Mouse (Mus musculus): ENCODE results near the gene Kng1. TPM values are rescaled to one million over a fixed set of nuclear protein-coding genes. Genes with fewer than 3 reads are reported as not detected.

The Kng1 gene
- polyA plus RNA-seq, 1 experiment from 2014 or later, result 0.17 TPM

DNA sequence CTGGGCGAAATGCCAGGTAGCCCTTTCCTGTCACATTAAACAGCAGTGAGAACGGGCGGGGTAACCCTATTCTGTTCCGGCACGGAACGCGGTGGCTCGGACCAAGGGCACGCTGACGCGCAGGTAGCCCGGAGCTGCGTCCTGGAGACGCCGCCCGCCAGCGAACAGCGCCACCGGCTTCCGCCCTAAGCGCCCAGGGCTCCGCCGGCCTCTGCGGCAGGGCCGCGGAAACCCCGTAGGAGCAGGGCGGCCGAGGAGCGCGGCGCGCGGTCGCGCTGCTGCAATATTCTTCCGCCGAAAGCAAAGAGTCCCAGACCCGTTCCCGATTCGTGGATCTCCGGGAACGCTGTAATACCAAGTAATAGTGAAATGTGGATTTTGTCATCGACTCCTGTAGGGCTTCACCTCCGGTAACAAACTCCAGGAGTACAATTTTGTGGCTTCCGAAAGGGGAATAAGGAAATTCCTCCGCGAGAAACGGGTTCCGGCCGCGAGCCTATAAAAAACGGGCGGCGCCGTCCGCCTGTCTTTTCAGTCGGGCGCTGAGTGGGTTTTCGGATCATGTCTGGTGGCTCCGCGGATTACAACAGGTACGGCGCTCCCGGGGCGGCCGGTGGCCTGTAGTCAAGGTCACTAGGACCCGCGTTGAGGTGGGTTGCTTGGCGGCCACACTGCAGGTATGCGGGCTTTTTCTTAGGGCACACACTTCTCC is 49.7 kb downstream of the Kng1 start, which contains the start of gene Eif4a2:
Gene Eif4a2 (plus strand): TSS at position 214 of the 712 bp plus-strand sequence.
- no peaks in the 10 kb centered on the region for H3K9me3 ChIP-seq (ENCODE audit: control insufficient read depth, low read length)
- no peaks in the 10 kb centered on the region for H3K27me3 ChIP-seq (replicated peaks; ENCODE audit: control insufficient read depth, insufficient read depth, low read length)
- H3K4me3 ChIP-seq (ENCODE audit: low read depth, low read length), result peak within 1 kb of the TSS; percentile 100
- peak within 1 kb of the TSS; percentile 100 for H3K9ac ChIP-seq (ENCODE audit: low read depth, low read length)
- H3K4me2 ChIP-seq (ENCODE audit: low read depth, low read length), result peak within 1 kb of the TSS; percentile 77
- peaks cover 40% of the 10 kb centered on the region for H3K36me3 ChIP-seq (ENCODE audit: control insufficient read depth, insufficient read depth, low read length)
- peaks cover 7% of the 10 kb centered on the region; the same call in 1 of the 2 replicates for H3K4me1 ChIP-seq (ENCODE audit: control insufficient read depth, insufficient read depth, low read length)
- ATAC-seq (ENCODE audit: low read depth) (peak; percentile 93), DNase-seq (ENCODE audit: low spot score) (peak; percentile 95)
- H3K27ac ChIP-seq (replicated peaks; ENCODE audit: low read depth, low read length), result peak within 1 kb of the TSS; percentile 99
- WGBS, result under 1% methylated on average over 47 of the region's 71 CpGs

DNA sequence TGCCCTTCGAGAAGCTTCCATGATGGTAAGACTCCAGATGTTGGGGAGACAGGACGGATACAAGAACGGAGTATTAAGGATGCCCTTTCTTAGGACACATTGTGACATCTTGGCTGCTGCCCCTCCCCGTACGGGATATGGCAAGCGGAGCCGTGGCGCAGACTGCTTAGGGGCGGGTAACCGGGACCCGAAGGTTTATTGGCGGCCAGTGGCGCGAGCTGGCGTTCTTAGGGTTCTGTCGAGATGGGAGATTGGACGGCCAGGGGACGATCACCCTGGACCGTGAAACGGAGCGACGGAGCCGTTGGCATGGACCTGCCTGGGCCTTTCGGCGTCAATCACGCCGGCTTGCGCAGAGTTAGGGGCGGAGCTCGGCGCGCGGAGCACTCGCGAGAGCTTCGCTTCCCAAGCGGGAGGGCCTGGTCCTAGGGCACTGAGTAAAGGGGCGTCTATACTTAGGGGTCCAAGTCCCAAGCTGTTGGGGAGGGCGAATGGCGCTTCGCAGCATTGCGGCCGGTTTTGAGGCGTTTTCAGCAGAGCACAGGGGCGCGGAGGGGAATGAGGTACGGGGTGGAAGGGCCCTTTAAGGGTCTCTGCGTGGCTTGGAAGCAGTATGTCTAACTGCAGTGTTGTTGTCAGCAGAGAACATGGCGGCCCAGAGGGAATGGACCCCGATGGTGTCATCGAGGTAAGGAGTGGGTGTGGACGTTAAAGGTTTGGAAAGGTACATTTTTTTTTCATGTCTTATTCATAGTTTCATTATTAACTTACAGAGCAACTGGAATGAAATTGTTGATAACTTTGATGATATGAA is 50.5 kb downstream of the Kng1 start:
- DNase-seq (ENCODE audit: low spot score) (peak; percentile 92), ATAC-seq (ENCODE audit: low read depth) (peak; percentile 87)
- H3K27ac ChIP-seq (replicated peaks; ENCODE audit: low read depth, low read length), result peak overlapping the region; percentile 99
- H3K4me3 ChIP-seq (ENCODE audit: low read depth, low read length), result peak overlapping the region; percentile 100
- peaks cover 7% of the 10 kb centered on the region; the same call in 1 of the 2 replicates for H3K4me1 ChIP-seq (ENCODE audit: control insufficient read depth, insufficient read depth, low read length)
- peak overlapping the region; percentile 100 for H3K9ac ChIP-seq (ENCODE audit: low read depth, low read length)
- under 1% methylated on average over 50 of the region's 52 CpGs for WGBS
- peaks cover 47% of the 10 kb centered on the region for H3K36me3 ChIP-seq (ENCODE audit: control insufficient read depth, insufficient read depth, low read length)
- H3K4me2 ChIP-seq (ENCODE audit: low read depth, low read length), result peak overlapping the region; percentile 77
- H3K9me3 ChIP-seq (ENCODE audit: control insufficient read depth, low read length), result no peaks in the 10 kb centered on the region
- H3K27me3 ChIP-seq (replicated peaks; ENCODE audit: control insufficient read depth, insufficient read depth, low read length), result no peaks in the 10 kb centered on the region

DNA sequence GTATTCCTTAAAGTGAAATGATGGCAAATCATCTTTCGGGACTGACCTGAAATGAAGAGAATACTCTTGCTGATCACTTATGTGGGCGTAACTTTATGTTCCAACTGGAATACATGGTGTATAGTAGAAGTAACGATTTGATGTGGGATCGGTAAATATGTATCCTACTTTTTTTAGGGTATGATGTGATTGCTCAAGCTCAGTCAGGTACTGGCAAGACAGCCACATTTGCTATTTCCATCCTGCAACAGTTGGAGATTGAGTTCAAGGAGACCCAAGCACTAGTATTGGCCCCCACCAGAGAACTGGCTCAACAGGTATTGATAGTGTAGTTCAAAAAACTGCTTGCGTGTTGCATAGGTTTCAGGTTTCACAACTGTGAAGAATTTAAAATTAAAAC is 51.3 kb downstream of the Kng1 start:
- no peak for ATAC-seq (ENCODE audit: low read depth)
- Histone ChIP-seq H3K27me3 (replicated peaks; ENCODE audit: control insufficient read depth, insufficient read depth, low read length) (no peaks in the 10 kb centered on the region), H3K36me3 (ENCODE audit: control insufficient read depth, insufficient read depth, low read length) (peaks cover 52% of the 10 kb centered on the region), H3K27ac (replicated peaks; ENCODE audit: low read depth, low read length) (peak overlapping the region; percentile 99; the same call in 1 of the 2 replicates), H3K4me3 (ENCODE audit: low read depth, low read length) (peak overlapping the region; percentile 100), H3K9ac (ENCODE audit: low read depth, low read length) (peak overlapping the region; percentile 100), H3K9me3 (ENCODE audit: control insufficient read depth, low read length) (no peaks in the 10 kb centered on the region), H3K4me1 (ENCODE audit: control insufficient read depth, insufficient read depth, low read length) (peaks cover 7% of the 10 kb centered on the region; the same call in 1 of the 2 replicates), H3K4me2 (ENCODE audit: low read depth, low read length) (peak overlapping the region; percentile 77)
- DNase-seq (ENCODE audit: low spot score), result no peak
- 2% methylated on average over 5 of the region's 5 CpGs for WGBS

DNA sequence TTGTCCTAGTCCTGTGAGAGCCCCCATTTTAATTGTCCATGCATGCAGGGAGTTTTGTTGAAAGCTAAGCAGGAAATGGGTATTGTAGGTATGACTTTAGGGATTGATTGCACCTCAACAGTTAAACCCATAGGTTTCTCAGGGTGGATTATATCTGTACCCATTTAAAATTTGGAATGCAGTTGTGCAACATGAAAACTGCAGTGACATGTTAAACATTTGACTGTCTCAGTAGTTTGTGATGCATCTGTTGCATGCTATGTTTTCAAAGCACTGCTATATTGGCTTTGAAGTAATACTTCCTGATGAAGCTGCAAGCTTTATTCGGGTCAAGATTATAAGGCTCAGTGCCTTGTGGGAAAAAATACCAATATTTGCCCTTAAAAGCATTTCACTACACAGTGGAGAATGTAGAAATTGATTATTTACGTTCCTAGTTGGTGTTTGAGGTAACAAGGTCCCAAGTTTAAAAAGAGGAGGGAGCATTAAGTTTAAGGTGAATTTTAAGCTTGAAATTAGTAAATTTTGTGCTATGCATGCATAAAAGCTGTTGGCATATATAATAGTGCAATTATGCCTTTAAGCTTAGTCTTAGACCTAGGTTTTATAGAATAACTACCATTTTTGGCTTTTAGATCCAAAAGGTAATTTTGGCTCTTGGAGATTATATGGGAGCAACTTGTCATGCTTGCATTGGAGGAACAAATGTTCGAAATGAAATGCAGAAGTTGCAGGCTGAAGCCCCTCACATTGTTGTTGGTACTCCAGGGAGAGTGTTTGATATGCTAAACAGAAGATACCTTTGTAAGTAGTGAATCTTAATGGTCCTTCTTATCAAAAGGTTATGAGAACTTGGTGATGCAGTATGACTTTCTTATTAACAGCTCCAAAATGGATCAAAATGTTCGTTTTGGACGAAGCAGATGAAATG is 52.0 kb downstream of the Kng1 start:
- Histone ChIP-seq H3K9me3 (ENCODE audit: control insufficient read depth, low read length) (no peaks in the 10 kb centered on the region), H3K27me3 (replicated peaks; ENCODE audit: control insufficient read depth, insufficient read depth, low read length) (no peaks in the 10 kb centered on the region), H3K4me1 (ENCODE audit: control insufficient read depth, insufficient read depth, low read length) (peaks cover 7% of the 10 kb centered on the region; the same call in 1 of the 2 replicates), H3K36me3 (ENCODE audit: control insufficient read depth, insufficient read depth, low read length) (peaks cover 58% of the 10 kb centered on the region), H3K9ac (ENCODE audit: low read depth, low read length) (peak overlapping the region; percentile 100), H3K4me2 (ENCODE audit: low read depth, low read length) (peak overlapping the region; percentile 77), H3K4me3 (ENCODE audit: low read depth, low read length) (peak overlapping the region; percentile 100), H3K27ac (replicated peaks; ENCODE audit: low read depth, low read length) (peak overlapping the region; percentile 99; the same call in 1 of the 2 replicates)
- DNase-seq (ENCODE audit: low spot score), result no peak
- WGBS, result 52% methylated on average over 5 of the region's 5 CpGs
- ATAC-seq (ENCODE audit: low read depth), result no peak

DNA sequence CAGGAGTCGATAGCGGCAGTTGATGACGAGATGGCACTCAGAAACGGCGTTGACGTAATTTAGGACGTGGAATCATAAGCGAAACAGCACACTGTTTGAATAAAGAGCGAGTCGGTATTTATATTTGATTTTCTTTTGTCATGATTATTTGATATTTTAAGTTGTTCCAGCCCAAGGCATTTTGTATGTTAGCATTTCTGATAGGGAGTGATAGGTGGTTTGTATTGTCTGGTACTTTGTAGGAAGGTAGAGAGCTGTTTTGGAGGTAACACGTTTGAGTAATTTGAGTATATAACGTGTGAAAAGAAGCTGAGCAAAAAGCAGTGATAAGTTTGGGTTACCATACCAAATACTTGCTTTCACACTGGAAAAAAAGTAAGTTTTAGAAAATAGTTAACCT is 54.7 kb downstream of the Kng1 start:
- Histone ChIP-seq H3K4me1 (ENCODE audit: control insufficient read depth, insufficient read depth, low read length) (peaks cover 4% of the 10 kb centered on the region; the same call in 1 of the 2 replicates), H3K27me3 (replicated peaks; ENCODE audit: control insufficient read depth, insufficient read depth, low read length) (no peaks in the 10 kb centered on the region), H3K9me3 (ENCODE audit: control insufficient read depth, low read length) (no peaks in the 10 kb centered on the region), H3K36me3 (ENCODE audit: control insufficient read depth, insufficient read depth, low read length) (peaks cover 79% of the 10 kb centered on the region), H3K9ac (ENCODE audit: low read depth, low read length) (no peak overlapping the region), H3K4me2 (ENCODE audit: low read depth, low read length) (no peak overlapping the region), H3K27ac (replicated peaks; ENCODE audit: low read depth, low read length) (no peak overlapping the region), H3K4me3 (ENCODE audit: low read depth, low read length) (no peak overlapping the region)
- DNase-seq (ENCODE audit: low spot score), result no peak
- no peak for ATAC-seq (ENCODE audit: low read depth)
- 77% methylated on average over 12 of the region's 12 CpGs for WGBS

DNA sequence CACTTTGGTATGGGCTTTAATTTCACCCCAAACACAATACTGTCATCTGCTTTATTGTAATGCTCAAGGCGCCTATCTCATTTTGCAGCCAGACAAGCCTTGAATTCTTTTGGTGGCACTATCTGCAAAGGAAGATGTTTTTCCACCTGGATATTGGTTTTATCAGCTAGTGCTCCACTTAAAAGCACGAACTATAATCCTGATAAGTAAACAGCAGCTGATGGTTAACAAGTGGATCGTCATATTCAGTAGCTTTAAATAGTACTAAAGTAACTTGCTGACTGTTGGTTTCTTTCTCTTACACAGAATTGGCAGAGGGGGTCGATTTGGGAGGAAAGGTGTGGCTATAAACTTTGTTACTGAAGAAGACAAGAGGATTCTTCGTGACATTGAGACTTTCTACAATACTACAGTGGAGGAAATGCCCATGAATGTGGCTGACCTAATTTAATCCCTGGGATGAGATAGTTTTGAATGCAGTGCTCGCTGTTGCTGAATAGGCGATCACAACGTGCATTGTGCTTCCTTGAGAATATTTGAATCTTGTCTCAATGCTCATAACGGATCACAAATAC is 55.3 kb downstream of the Kng1 start:
- DNase-seq (ENCODE audit: low spot score), result no peak
- H3K4me1 ChIP-seq (ENCODE audit: control insufficient read depth, insufficient read depth, low read length), result peaks cover 4% of the 10 kb centered on the region; the same call in 1 of the 2 replicates
- H3K27ac ChIP-seq (replicated peaks; ENCODE audit: low read depth, low read length), result no peak overlapping the region
- peaks cover 81% of the 10 kb centered on the region for H3K36me3 ChIP-seq (ENCODE audit: control insufficient read depth, insufficient read depth, low read length)
- H3K9ac ChIP-seq (ENCODE audit: low read depth, low read length), result no peak overlapping the region
- H3K9me3 ChIP-seq (ENCODE audit: control insufficient read depth, low read length), result no peaks in the 10 kb centered on the region
- H3K27me3 ChIP-seq (replicated peaks; ENCODE audit: control insufficient read depth, insufficient read depth, low read length), result no peaks in the 10 kb centered on the region
- WGBS, result 60% methylated on average over 9 of the region's 9 CpGs
- no peak for ATAC-seq (ENCODE audit: low read depth)
- no peak overlapping the region; the same call in 1 of the 2 replicates for H3K4me2 ChIP-seq (ENCODE audit: low read depth, low read length)
- H3K4me3 ChIP-seq (ENCODE audit: low read depth, low read length), result no peak overlapping the region

DNA sequence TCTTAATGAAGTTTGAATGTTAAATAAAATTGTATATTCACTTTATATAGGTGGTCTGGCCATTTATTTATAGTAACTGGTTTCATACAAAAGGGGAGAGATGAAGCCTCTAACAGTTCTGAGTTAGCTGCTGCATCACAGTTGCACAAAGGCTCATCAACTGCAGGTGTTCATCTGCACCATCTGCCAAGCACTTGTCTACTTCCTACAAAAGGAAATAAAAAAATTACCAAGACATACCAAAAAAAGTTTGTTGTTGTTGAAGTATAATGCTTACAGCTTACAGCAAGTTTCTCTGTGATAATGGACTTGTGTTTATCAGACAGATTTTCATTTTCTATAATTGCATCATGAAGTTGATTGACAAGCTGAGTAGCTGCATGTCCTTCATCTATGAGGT is 56.2 kb downstream of the Kng1 start:
- Histone ChIP-seq H3K4me1 (ENCODE audit: control insufficient read depth, insufficient read depth, low read length) (peaks cover 4% of the 10 kb centered on the region; the same call in 1 of the 2 replicates), H3K9ac (ENCODE audit: low read depth, low read length) (no peak overlapping the region), H3K4me2 (ENCODE audit: low read depth, low read length) (no peak overlapping the region), H3K27ac (replicated peaks; ENCODE audit: low read depth, low read length) (no peak overlapping the region), H3K27me3 (replicated peaks; ENCODE audit: control insufficient read depth, insufficient read depth, low read length) (no peaks in the 10 kb centered on the region), H3K36me3 (ENCODE audit: control insufficient read depth, insufficient read depth, low read length) (peaks cover 82% of the 10 kb centered on the region), H3K9me3 (ENCODE audit: control insufficient read depth, low read length) (no peaks in the 10 kb centered on the region), H3K4me3 (ENCODE audit: low read depth, low read length) (no peak overlapping the region)
- DNase-seq (ENCODE audit: low spot score) (no peak), ATAC-seq (ENCODE audit: low read depth) (peak; percentile 7; the same call in 1 of the 2 replicates)
